Mouse (Mus musculus) R1 (cell line): ENCODE results near the gene Spdye4c.

Experiments
- DNase-seq: peaks from one replicate; pipeline ENCODE4 v3.0.0-alpha.2; 2018; ENCODE audit warnings: low read depth, low spot score

The Spdye4c gene

GRCm38 (mm10) chr2:128601534-128601933, 10.5 kb downstream of the Spdye4c start:
- no peak for DNase-seq

DNA sequence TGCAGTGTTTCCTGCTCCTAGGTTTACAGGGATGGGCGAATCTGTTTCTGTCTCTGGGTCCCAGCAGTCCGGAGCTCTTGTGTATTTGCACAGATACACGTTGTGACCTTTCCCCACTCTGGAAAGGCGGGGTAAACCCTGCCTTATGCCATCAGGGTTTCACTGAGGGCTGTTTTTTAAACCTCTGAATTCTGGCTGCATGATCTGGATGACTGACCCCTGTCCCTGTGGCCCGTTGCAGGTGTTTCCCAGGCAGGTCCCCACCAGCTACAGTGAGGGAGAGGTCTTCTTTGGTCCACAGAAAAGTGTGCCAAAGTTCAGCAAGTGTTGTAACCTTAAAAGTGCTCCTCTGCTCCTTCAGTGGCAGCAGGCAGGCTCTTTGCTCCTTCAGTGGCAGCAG, 18.3 kb downstream of the Spdye4c start:
- DNase-seq = no peak

DNA sequence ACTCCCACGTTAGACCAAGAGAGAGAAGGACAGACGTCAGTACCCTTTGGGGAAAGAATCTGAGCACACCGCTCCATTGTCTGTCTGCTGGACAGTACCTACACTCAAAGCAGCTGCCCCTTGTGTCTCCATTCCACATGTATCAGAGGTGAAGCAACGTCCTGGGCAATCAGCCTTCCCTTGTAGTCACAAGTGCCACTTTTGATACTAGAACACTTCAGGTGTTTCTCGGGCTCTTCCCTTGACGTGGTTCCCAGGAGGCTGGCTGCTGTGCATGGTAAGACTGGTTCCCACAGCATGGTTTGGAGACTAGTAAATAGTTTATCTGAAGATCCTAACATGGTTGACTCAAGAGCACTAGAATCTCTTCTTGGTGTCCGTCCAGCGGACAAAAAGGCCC, 20.2 kb downstream of the Spdye4c start:
- no peak for DNase-seq

DNA sequence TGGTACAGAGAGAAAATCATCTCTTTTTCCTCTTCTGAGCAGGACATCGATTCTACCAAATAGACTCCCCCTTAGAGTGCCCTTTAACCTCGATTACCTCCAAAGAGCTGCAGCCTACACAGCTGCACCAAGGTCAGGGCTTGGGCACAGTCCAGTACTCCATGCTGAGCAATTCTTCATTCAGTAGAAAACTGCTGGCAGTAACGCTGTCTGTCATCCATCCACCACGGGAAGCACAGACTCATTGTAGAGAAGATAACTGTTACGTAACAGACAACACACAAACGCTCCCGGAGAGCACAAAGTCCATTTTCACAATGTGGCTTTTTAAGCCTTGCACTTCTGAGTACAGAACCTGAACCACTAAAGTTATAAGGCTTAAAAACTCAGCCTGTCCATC, 21.3 kb downstream of the Spdye4c start:
- no peak for DNase-seq

DNA sequence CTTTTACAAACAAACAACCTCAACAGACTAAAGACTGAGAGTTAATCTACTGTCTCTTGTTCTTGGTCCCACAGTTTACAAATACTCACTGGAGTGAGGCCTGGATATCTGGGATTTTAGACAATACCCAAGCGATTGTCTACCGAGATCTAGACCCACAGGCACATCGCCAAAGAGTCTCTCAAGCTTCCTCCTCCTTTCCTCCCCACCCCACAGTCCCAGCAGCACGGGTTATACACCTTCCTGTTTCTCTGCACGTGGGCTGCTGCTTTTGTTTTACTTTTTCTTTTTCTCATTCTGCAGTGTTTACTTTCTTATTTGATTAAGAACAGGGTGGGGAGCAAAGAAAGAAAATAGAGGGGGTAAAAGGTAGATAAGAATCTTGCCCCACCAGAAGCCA, 22.4 kb downstream of the Spdye4c start:
- DNase-seq = peak; percentile 16

GRCm38 (mm10) chr2:128615366-128615765, 24.4 kb downstream of the Spdye4c start:
- no peak for DNase-seq

DNA sequence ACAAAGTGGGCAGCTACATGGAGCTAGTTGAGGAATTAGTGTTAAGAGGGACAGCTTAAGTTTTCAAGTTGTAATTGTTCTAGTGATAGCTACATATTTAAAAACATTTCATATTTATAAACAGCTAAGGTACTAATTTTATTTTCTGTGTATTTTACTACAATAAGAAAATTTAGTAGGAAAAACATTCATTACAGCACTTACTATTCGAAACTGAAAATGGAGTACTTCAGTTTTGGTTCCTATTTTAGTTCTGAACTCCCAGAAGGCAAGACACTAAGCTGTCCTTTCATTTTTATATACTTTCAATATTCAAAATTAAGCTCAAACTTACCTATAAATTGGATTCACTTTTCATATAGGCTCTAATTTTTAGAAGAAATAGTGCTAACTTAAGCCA, 29.6 kb downstream of the Spdye4c start:
- no peak for DNase-seq
